Mouse (Mus musculus): ENCODE data around the gene Mal. TPM values are rescaled to one million over a fixed set of nuclear protein-coding genes. Genes with fewer than 3 reads are reported as not detected.
A peak's percentile ranks its signal among the peaks of the same experiment; 100 is the strongest.
"Not testable (repeated sequence)": the region's sequence is repeated elsewhere in the genome, so short reads cannot be mapped to it uniquely, and the experiment has no call there.

Mal gene
- total RNA-seq, 2 experiments from 2014 or later, result not detected

GRCm38 (mm10) chr2:127627990-127628570 lies 28.4 kb downstream of the Mal start:
- no peak for ATAC-seq (replicated peaks; ENCODE audit: low FRiP score, poor library complexity, severe bottlenecking)

GRCm38 (mm10) chr2:127627354-127627753 lies 29.1 kb downstream of the Mal start:
- ATAC-seq (replicated peaks; ENCODE audit: low FRiP score, poor library complexity, severe bottlenecking), result no peak

GRCm38 (mm10) chr2:127625659-127626058 lies 30.8 kb downstream of the Mal start:
- ATAC-seq (replicated peaks; ENCODE audit: low FRiP score, poor library complexity, severe bottlenecking), result no peak

GRCm38 (mm10) chr2:127624786-127625185 lies 31.7 kb downstream of the Mal start:
- ATAC-seq (replicated peaks; ENCODE audit: low FRiP score, poor library complexity, severe bottlenecking), result no peak

- no peak for ATAC-seq (replicated peaks; ENCODE audit: low FRiP score, poor library complexity, severe bottlenecking)
Measured at GRCm38 (mm10) chr2:127622065-127622464, 34.4 kb downstream of the Mal start.

- no peak for ATAC-seq (replicated peaks; ENCODE audit: low FRiP score, poor library complexity, severe bottlenecking)
Measured at GRCm38 (mm10) chr2:127619311-127619710, 37.2 kb downstream of the Mal start.

GRCm38 (mm10) chr2:127612288-127612687 lies 44.2 kb downstream of the Mal start:
- no peak for ATAC-seq (replicated peaks; ENCODE audit: low FRiP score, poor library complexity, severe bottlenecking)

- ATAC-seq (replicated peaks; ENCODE audit: low FRiP score, poor library complexity, severe bottlenecking), result no peak
Measured at GRCm38 (mm10) chr2:127611386-127611785, 45.1 kb downstream of the Mal start.

GRCm38 (mm10) chr2:127608986-127609385 lies 47.5 kb downstream of the Mal start:
- ATAC-seq (replicated peaks; ENCODE audit: low FRiP score, poor library complexity, severe bottlenecking), result no peak

GRCm38 (mm10) chr2:127608234-127608633 lies 48.3 kb downstream of the Mal start:
- ATAC-seq (replicated peaks; ENCODE audit: low FRiP score, poor library complexity, severe bottlenecking), result no peak

GRCm38 (mm10) chr2:127605203-127605602 lies 51.3 kb downstream of the Mal start:
- no peak for ATAC-seq (replicated peaks; ENCODE audit: low FRiP score, poor library complexity, severe bottlenecking)

- not testable (repeated sequence) for ATAC-seq (replicated peaks; ENCODE audit: low FRiP score, poor library complexity, severe bottlenecking)
Measured at GRCm38 (mm10) chr2:127603383-127603782, 53.1 kb downstream of the Mal start.

GRCm38 (mm10) chr2:127590840-127591239 lies 65.7 kb downstream of the Mal start:
- ATAC-seq (replicated peaks; ENCODE audit: low FRiP score, poor library complexity, severe bottlenecking), result no peak

- ATAC-seq (replicated peaks; ENCODE audit: low FRiP score, poor library complexity, severe bottlenecking), result no peak
Measured at GRCm38 (mm10) chr2:127590204-127590603, 66.3 kb downstream of the Mal start.

- no peak for ATAC-seq (replicated peaks; ENCODE audit: low FRiP score, poor library complexity, severe bottlenecking)
Measured at GRCm38 (mm10) chr2:127588897-127589296, 67.6 kb downstream of the Mal start.

GRCm38 (mm10) chr2:127587514-127587844 lies 69.0 kb downstream of the Mal start:
- peak; percentile 28 for ATAC-seq (replicated peaks; ENCODE audit: low FRiP score, poor library complexity, severe bottlenecking)

GRCm38 (mm10) chr2:127586694-127587513 lies 69.6 kb downstream of the Mal start, which contains the start of the genes Zfp661 and Mrps5:
TSS of gene Zfp661 (minus strand) at chr2:127587094.
TSS of gene Mrps5 (plus strand) at chr2:127587222.
- ATAC-seq (replicated peaks; ENCODE audit: low FRiP score, poor library complexity, severe bottlenecking), result peak; percentile 86

GRCm38 (mm10) chr2:127584436-127584858 lies 72.0 kb downstream of the Mal start:
- ATAC-seq (replicated peaks; ENCODE audit: low FRiP score, poor library complexity, severe bottlenecking), result peak; percentile 69
